Mouse (Mus musculus): ENCODE results near the gene Skil.

DNA sequence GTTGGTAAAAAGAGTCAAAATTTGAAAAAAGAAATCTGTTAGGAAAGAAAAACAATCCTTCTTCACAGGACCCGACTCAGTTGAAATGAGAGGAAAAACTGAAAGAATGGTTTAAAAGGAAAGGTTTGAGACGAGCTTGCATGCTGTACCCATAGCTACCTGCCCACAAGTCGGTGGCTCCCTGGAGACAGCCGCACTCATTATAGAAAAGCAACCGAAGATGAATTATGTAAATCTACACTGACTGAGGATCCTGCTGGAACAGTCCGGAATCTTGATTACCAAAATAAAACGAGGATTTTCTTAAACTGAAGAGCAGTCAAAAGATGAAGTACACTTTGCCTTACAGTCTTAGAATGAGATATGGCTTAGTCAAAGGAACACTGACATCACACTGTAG is 26.4 kb upstream of the Skil start:
- no peak for TF ChIP-seq NRF1 (IDR thresholded peaks at IDR 0.05; ENCODE audit: insufficient read depth, low read depth, low read length, poor library complexity, severe bottlenecking)
- no peak for TF ChIP-seq POLR2AphosphoS5 (IDR thresholded peaks at IDR 0.05; ENCODE audit: borderline replicate concordance, low read depth, low read length)
- TF ChIP-seq POLR2A (IDR thresholded peaks at IDR 0.05; ENCODE audit: control insufficient read depth in 1 of 2, insufficient read depth in 1 of 2, low read depth in 1 of 2, low read length in 2 of 2, poor library complexity in 1 of 2): no peak
- no peak for TF ChIP-seq ELF1 (IDR thresholded peaks at IDR 0.05; ENCODE audit: low read depth, low read length)
- TF ChIP-seq CTCF (IDR thresholded peaks at IDR 0.05 in 2 of 3, conservative IDR thresholded peaks at IDR 0.05 in 1 of 3; ENCODE audit: control insufficient read depth in 1 of 3, insufficient read depth in 1 of 3, low read depth in 2 of 3, low read length in 3 of 3, poor library complexity in 1 of 3, severe bottlenecking in 1 of 3): no peak
- no peak for TF ChIP-seq EP300 (IDR thresholded peaks at IDR 0.05; ENCODE audit: low read depth in 1 of 2, low read length in 2 of 2)
- no peak for TF ChIP-seq CHD1 (IDR thresholded peaks at IDR 0.05; ENCODE audit: low read depth, low read length)
